Mouse (Mus musculus) liver, embryonic 15.5 days (tissue): ENCODE results near the gene Zdhhc17. TPM values are rescaled to one million over a fixed set of nuclear protein-coding genes. Genes with fewer than 3 reads are reported as not detected.

Experiments used
- ATAC-seq: fragments of 200-750 bp; cut with Nextera tagmentation; 2 replicates; pipeline ENCODE4 v1.8.0; 2017; ENCODE audit warnings: moderate number of reproducible peaks, mild to moderate bottlenecking, moderate library complexity; ENCODE audit not compliant: insufficient read depth
- H3K27ac ChIP-seq: fragments of 300-500 bp; sonication (generic); replicated peaks from 2 replicates; pipeline ENCODE4 v1.5.1; 2015; ENCODE audit warnings: mild to moderate bottlenecking, inconsistent platforms
- H3K27me3 ChIP-seq: fragments of 300-500 bp; sonication (generic); 2 replicates; pipeline ENCODE4 v1.6.1; 2015; ENCODE audit warnings: mild to moderate bottlenecking, inconsistent platforms
- H3K36me3 ChIP-seq: fragments of 300-500 bp; sonication (generic); replicated peaks from 2 replicates; pipeline ENCODE4 v1.6.1; 2015; ENCODE audit warnings: moderate library complexity, mild to moderate bottlenecking, inconsistent platforms
- H3K4me1 ChIP-seq: fragments of 300-500 bp; sonication (generic); replicated peaks from 2 replicates; pipeline ENCODE4 v1.6.1; 2015; ENCODE audit warnings: inconsistent platforms
- H3K4me2 ChIP-seq: fragments of 300-500 bp; sonication (generic); 2 replicates; pipeline ENCODE4 v1.6.1; 2015; ENCODE audit warnings: moderate library complexity, mild to moderate bottlenecking, inconsistent platforms
- H3K4me3 ChIP-seq: fragments of 300-500 bp; sonication (generic); replicated peaks from 2 replicates; pipeline ENCODE4 v1.5.1; 2015; ENCODE audit warnings: mild to moderate bottlenecking, inconsistent platforms
- H3K9ac ChIP-seq: fragments of 300-500 bp; sonication (generic); 2 replicates; pipeline ENCODE4 v1.6.1; 2015; ENCODE audit warnings: moderate library complexity, mild to moderate bottlenecking, inconsistent platforms
- H3K9me3 ChIP-seq: fragments of 300-500 bp; sonication (generic); replicated peaks from 2 replicates; pipeline ENCODE4 v1.6.1; 2016; ENCODE audit warnings: inconsistent platforms
- WGBS: fragments of 180-500 bp; shearing (Covaris S2); methylation state at CpG from one replicate; pipeline ENCODE4 v1.1.7; 2015; ENCODE audit warnings: mixed read lengths; ENCODE audit not compliant: insufficient replicate concordance; 5-methylcytosine and 5-hydroxymethylcytosine counted together
- polyA plus RNA-seq: library from polyadenylated mRNA; unstranded; fragments of >200 nt; fragmentation: Nextera tagmentation; extraction: Ambion mirVana; gene quantifications from 2 replicates; pipeline ENCODE4 v1.2.1, GENCODE M21; 2015

Zdhhc17 gene
- 5.1 and 5.6 TPM in 2 replicates for polyA plus RNA-seq

- peaks cover 53% of the 10 kb centered on the region for H3K4me1 ChIP-seq
- H3K36me3 ChIP-seq, result no peaks in the 10 kb centered on the region
- H3K27ac ChIP-seq, result peak within 1 kb of the TSS; percentile 94
- H3K9me3 ChIP-seq, result no peaks in the 10 kb centered on the region
- peak; percentile 93 for ATAC-seq
- peak within 1 kb of the TSS; percentile 98 for H3K4me2 ChIP-seq
- H3K4me3 ChIP-seq, result peak within 1 kb of the TSS; percentile 98
- WGBS, result under 1% methylated on average over 101 of the region's 112 CpGs
- H3K27me3 ChIP-seq, result peaks cover 30% of the 10 kb centered on the region
- H3K9ac ChIP-seq, result peak within 1 kb of the TSS; percentile 93
Measured at GRCm38 (mm10) chr10:111009641-111010479, at the start of gene Zdhhc17. Zdhhc17 (minus strand) TSS chr10:111010140.

GRCm38 (mm10) chr10:111055770-111056169 lies 45.8 kb upstream of the Zdhhc17 start:
- H3K27me3 ChIP-seq, result no peaks in the 10 kb centered on the region
- no peaks in the 10 kb centered on the region for H3K9me3 ChIP-seq
- no peaks in the 10 kb centered on the region for H3K4me1 ChIP-seq
- H3K36me3 ChIP-seq, result no peaks in the 10 kb centered on the region
- WGBS, result 59% methylated on average over 4 of the region's 4 CpGs
- ATAC-seq, result no peak
- H3K4me3 ChIP-seq, result no peak overlapping the region
- H3K27ac ChIP-seq, result no peak overlapping the region
- H3K4me2 ChIP-seq, result no peak overlapping the region
- no peak overlapping the region for H3K9ac ChIP-seq

- Histone ChIP-seq H3K9me3 (no peaks in the 10 kb centered on the region), H3K27me3 (no peaks in the 10 kb centered on the region), H3K9ac (no peak overlapping the region), H3K4me1 (no peaks in the 10 kb centered on the region), H3K36me3 (no peaks in the 10 kb centered on the region), H3K4me3 (no peak overlapping the region), H3K27ac (no peak overlapping the region), H3K4me2 (no peak overlapping the region)
- ATAC-seq, result no peak
- 51% methylated on average over 3 of the region's 3 CpGs for WGBS
Measured at GRCm38 (mm10) chr10:111051606-111052005, 41.7 kb upstream of the Zdhhc17 start.

GRCm38 (mm10) chr10:111050511-111050910 lies 40.6 kb upstream of the Zdhhc17 start:
- ATAC-seq, result no peak
- Histone ChIP-seq H3K9me3 (no peaks in the 10 kb centered on the region), H3K9ac (no peak overlapping the region), H3K36me3 (no peaks in the 10 kb centered on the region), H3K4me2 (no peak overlapping the region), H3K4me1 (no peaks in the 10 kb centered on the region), H3K27me3 (no peaks in the 10 kb centered on the region), H3K4me3 (no peak overlapping the region), H3K27ac (no peak overlapping the region)
- WGBS, result 48% methylated on average over 4 of the region's 4 CpGs

- H3K9ac ChIP-seq, result no peak overlapping the region
- 35% methylated on average over 3 of the region's 3 CpGs for whole genome bisulfite sequencing
Measured at GRCm38 (mm10) chr10:111050061-111050460, 40.1 kb upstream of the Zdhhc17 start.

GRCm38 (mm10) chr10:111047895-111048294 lies 38.0 kb upstream of the Zdhhc17 start:
- no peak for ATAC-seq
- WGBS, result 20% methylated on average over 7 of the region's 7 CpGs
- H3K4me2 ChIP-seq, result no peak overlapping the region

More at GRCm38 (mm10) chr10:111050061-111050460, 40.1 kb upstream of the Zdhhc17 start:
- H3K4me2 ChIP-seq, result no peak overlapping the region
- no peaks in the 10 kb centered on the region for H3K27me3 ChIP-seq
- no peak for ATAC-seq
- no peaks in the 10 kb centered on the region for H3K36me3 ChIP-seq
- no peak overlapping the region for H3K27ac ChIP-seq
- no peak overlapping the region for H3K4me3 ChIP-seq
- no peaks in the 10 kb centered on the region for H3K4me1 ChIP-seq
- no peaks in the 10 kb centered on the region for H3K9me3 ChIP-seq

GRCm38 (mm10) chr10:111040078-111040656 lies 30.2 kb upstream of the Zdhhc17 start:
- H3K4me3 ChIP-seq, result no peak overlapping the region
- no peaks in the 10 kb centered on the region for H3K27me3 ChIP-seq
- H3K36me3 ChIP-seq, result no peaks in the 10 kb centered on the region
- H3K9ac ChIP-seq, result no peak overlapping the region
- H3K9me3 ChIP-seq, result no peaks in the 10 kb centered on the region
- no peak overlapping the region for H3K4me2 ChIP-seq
- WGBS, result 60% methylated on average over 7 of the region's 7 CpGs
- no peaks in the 10 kb centered on the region for H3K4me1 ChIP-seq
- no peak for ATAC-seq
- no peak overlapping the region for H3K27ac ChIP-seq

More at GRCm38 (mm10) chr10:111047895-111048294, 38.0 kb upstream of the Zdhhc17 start:
- H3K36me3 ChIP-seq, result no peaks in the 10 kb centered on the region
- H3K4me3 ChIP-seq, result no peak overlapping the region
- H3K9ac ChIP-seq, result no peak overlapping the region
- H3K27me3 ChIP-seq, result no peaks in the 10 kb centered on the region
- no peaks in the 10 kb centered on the region for H3K9me3 ChIP-seq
- no peak overlapping the region for H3K27ac ChIP-seq
- H3K4me1 ChIP-seq, result no peaks in the 10 kb centered on the region

- Histone ChIP-seq H3K4me1 (no peaks in the 10 kb centered on the region), H3K27me3 (no peaks in the 10 kb centered on the region), H3K36me3 (no peaks in the 10 kb centered on the region), H3K9ac (no peak overlapping the region), H3K9me3 (no peaks in the 10 kb centered on the region), H3K4me3 (no peak overlapping the region), H3K4me2 (no peak overlapping the region), H3K27ac (no peak overlapping the region)
- 38% methylated on average over 1 of the region's 1 CpGs for WGBS
- ATAC-seq, result no peak
Measured at GRCm38 (mm10) chr10:111036851-111037250, 26.9 kb upstream of the Zdhhc17 start.

- no peaks in the 10 kb centered on the region for H3K4me1 ChIP-seq
- H3K9ac ChIP-seq, result no peak overlapping the region
- WGBS, result 54% methylated on average over 1 of the region's 1 CpGs
- H3K4me3 ChIP-seq, result no peak overlapping the region
- H3K4me2 ChIP-seq, result no peak overlapping the region
- no peak overlapping the region for H3K27ac ChIP-seq
- H3K36me3 ChIP-seq, result no peaks in the 10 kb centered on the region
- H3K9me3 ChIP-seq, result no peaks in the 10 kb centered on the region
- ATAC-seq, result no peak
- no peaks in the 10 kb centered on the region for H3K27me3 ChIP-seq
Measured at GRCm38 (mm10) chr10:111035134-111035533, 25.2 kb upstream of the Zdhhc17 start.

- Histone ChIP-seq H3K9me3 (no peaks in the 10 kb centered on the region), H3K27me3 (no peaks in the 10 kb centered on the region), H3K9ac (no peak overlapping the region), H3K4me1 (no peaks in the 10 kb centered on the region), H3K27ac (no peak overlapping the region), H3K4me2 (peak overlapping the region; percentile 57), H3K4me3 (peak overlapping the region; percentile 37), H3K36me3 (no peaks in the 10 kb centered on the region)
- 14% methylated on average over 20 of the region's 20 CpGs for WGBS
- no peak for ATAC-seq
Measured at GRCm38 (mm10) chr10:111031511-111032365, 21.8 kb upstream of the Zdhhc17 start.

- WGBS, result 63% methylated on average over 2 of the region's 2 CpGs
- Histone ChIP-seq H3K4me2 (no peak overlapping the region), H3K9me3 (no peaks in the 10 kb centered on the region), H3K36me3 (no peaks in the 10 kb centered on the region), H3K9ac (no peak overlapping the region), H3K27me3 (no peaks in the 10 kb centered on the region), H3K4me3 (no peak overlapping the region), H3K27ac (no peak overlapping the region), H3K4me1 (no peaks in the 10 kb centered on the region)
- ATAC-seq, result no peak
Measured at GRCm38 (mm10) chr10:111030845-111031244, 20.9 kb upstream of the Zdhhc17 start.
